Mouse (Mus musculus) inflammation-experienced regulatory T-cells, adult 6 months (primary cell): ENCODE results near the gene Tlr4. TPM values are rescaled to one million over a fixed set of nuclear protein-coding genes. Genes with fewer than 3 reads are reported as not detected.

ENCODE experiments used
- ATAC-seq: one replicate; pipeline ENCODE4 v1.8.0; 2017
- polyA plus RNA-seq, 3 experiments: library from polyadenylated mRNA; unstranded; fragments of 100-300 nt; shearing (Covaris generic); gene quantifications; one replicate each; pipeline ENCODE4 v1.2.1; 2017

Tlr4 gene
- polyA plus RNA-seq, 3 experiments from 2014 or later, result 2.2 to 2.5 (median 2.3) TPM

- ATAC-seq, result no peak
These were observed 74.1 kb downstream of the Tlr4 start for GRCm38 (mm10) chr4:66901498-66901897.

GRCm38 (mm10) chr4:66908376-66908775, 81.0 kb downstream of the Tlr4 start:
- no peak for ATAC-seq

GRCm38 (mm10) chr4:66919630-66920372, 92.4 kb downstream of the Tlr4 start:
- ATAC-seq, result no peak

- ATAC-seq, result no peak
These were observed 96.4 kb downstream of the Tlr4 start for GRCm38 (mm10) chr4:66923616-66924276.

GRCm38 (mm10) chr4:66926066-66926465, 98.7 kb downstream of the Tlr4 start:
- no peak for ATAC-seq

GRCm38 (mm10) chr4:66927537-66928088, 100.2 kb downstream of the Tlr4 start:
- ATAC-seq, result no peak

- ATAC-seq, result no peak
These were observed 111.2 kb downstream of the Tlr4 start for GRCm38 (mm10) chr4:66938489-66939061.

GRCm38 (mm10) chr4:66941894-66942293, 114.5 kb downstream of the Tlr4 start:
- no peak for ATAC-seq

GRCm38 (mm10) chr4:66943699-66944098, 116.3 kb downstream of the Tlr4 start:
- ATAC-seq, result no peak

- ATAC-seq, result no peak
These were observed 120.3 kb downstream of the Tlr4 start for GRCm38 (mm10) chr4:66947657-66948056.

- ATAC-seq, result no peak
These were observed 147.5 kb downstream of the Tlr4 start for GRCm38 (mm10) chr4:66974918-66975317.
